Mouse (Mus musculus): ENCODE measurements at regions not wholly inside any gene's neighbourhood (a gene's known extent, or its start where the extent isn't known, plus 50 kb on each side); places are given as distances from the start of the nearest gene placed in this dataset.

DNA sequence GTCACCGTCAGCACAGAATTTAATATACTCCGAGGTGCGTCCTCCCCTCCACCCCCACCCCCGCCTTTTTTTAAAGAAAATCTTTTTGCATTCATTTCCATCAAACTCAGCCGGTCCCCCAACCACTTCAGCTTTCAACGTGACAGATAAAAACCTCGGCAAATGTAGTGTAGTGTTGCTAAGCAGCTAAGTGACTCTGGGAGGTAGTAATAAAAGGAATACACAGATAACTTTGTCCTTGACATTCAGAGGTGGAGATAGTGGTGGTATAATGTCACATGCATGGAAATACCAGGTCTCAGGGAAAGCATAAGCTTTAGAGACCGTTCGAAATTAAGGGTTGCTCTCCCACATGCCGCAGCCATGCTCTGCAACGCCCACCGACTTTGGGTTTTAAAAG, 320.7 kb downstream of the Pdcd6ip start:
- Histone ChIP-seq H3K9me3 (replicated peaks; ENCODE audit: control insufficient read depth, insufficient read depth, low read length, poor library complexity, severe bottlenecking) (no peaks in the 10 kb centered on the region), H3K9ac (ENCODE audit: low read depth, poor library complexity, severe bottlenecking) (no peak overlapping the region), H3K4me1 (ENCODE audit: control insufficient read depth, insufficient read depth, low read length) (peaks cover 2% of the 10 kb centered on the region), H3K36me3 (ENCODE audit: control insufficient read depth, insufficient read depth, low read length, poor library complexity, severe bottlenecking) (no peaks in the 10 kb centered on the region), H3K4me3 (ENCODE audit: low read depth, low read length) (no peak overlapping the region), H3K27me3 (ENCODE audit: control insufficient read depth, insufficient read depth, low read length, poor library complexity, severe bottlenecking) (no peaks in the 10 kb centered on the region), H3K27ac (ENCODE audit: insufficient read depth, low read length) (no peak overlapping the region)
- TF ChIP-seq POLR2A (IDR thresholded peaks at IDR 0.05; ENCODE audit: insufficient read depth, low read length), result no peak
- no peak for TF ChIP-seq CTCF (IDR thresholded peaks at IDR 0.05; ENCODE audit: low read depth, low read length)
- no peak for TF ChIP-seq EP300 (IDR thresholded peaks at IDR 0.05; ENCODE audit: insufficient read depth, low read depth, low read length)

DNA sequence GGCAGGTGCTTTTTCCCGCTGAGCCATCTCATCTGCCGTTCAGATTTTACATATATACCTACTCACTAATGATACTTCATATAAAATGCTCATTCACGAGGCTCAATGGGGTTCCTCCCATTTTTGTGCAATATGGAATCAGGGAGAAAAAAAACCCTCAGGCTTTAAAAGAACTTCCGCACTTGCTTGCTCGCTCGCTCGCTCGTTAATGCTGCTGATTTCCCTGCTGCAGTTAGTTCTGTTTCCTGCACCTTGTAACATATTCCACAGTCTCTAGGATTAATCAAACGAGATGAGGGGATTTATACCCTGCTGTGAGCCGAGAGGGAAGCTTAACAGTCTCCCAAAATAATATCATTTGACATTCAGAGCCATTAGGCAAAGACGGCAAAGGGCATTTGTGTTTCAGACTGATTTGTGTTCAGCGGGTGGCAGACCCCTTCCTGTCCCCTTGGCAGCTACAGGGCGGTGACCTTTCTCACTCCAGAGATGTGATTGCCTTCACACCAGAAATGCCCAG, 326.4 kb downstream of the Pdcd6ip start:
- H3K36me3 ChIP-seq (ENCODE audit: control insufficient read depth, insufficient read depth, low read length, poor library complexity, severe bottlenecking), result no peaks in the 10 kb centered on the region
- TF ChIP-seq POLR2A (IDR thresholded peaks at IDR 0.05; ENCODE audit: insufficient read depth, low read length) (no peak), EP300 (IDR thresholded peaks at IDR 0.05; ENCODE audit: insufficient read depth, low read depth, low read length) (no peak), CTCF (IDR thresholded peaks at IDR 0.05; ENCODE audit: low read depth, low read length) (no peak)
- no peak overlapping the region for H3K9ac ChIP-seq (ENCODE audit: low read depth, poor library complexity, severe bottlenecking)
- no peak overlapping the region for H3K27ac ChIP-seq (ENCODE audit: insufficient read depth, low read length)
- no peaks in the 10 kb centered on the region for H3K27me3 ChIP-seq (ENCODE audit: control insufficient read depth, insufficient read depth, low read length, poor library complexity, severe bottlenecking)
- H3K4me3 ChIP-seq (ENCODE audit: low read depth, low read length), result no peak overlapping the region
- H3K9me3 ChIP-seq (replicated peaks; ENCODE audit: control insufficient read depth, insufficient read depth, low read length, poor library complexity, severe bottlenecking), result no peaks in the 10 kb centered on the region
- H3K4me1 ChIP-seq (ENCODE audit: control insufficient read depth, insufficient read depth, low read length), result peaks cover 2% of the 10 kb centered on the region

DNA sequence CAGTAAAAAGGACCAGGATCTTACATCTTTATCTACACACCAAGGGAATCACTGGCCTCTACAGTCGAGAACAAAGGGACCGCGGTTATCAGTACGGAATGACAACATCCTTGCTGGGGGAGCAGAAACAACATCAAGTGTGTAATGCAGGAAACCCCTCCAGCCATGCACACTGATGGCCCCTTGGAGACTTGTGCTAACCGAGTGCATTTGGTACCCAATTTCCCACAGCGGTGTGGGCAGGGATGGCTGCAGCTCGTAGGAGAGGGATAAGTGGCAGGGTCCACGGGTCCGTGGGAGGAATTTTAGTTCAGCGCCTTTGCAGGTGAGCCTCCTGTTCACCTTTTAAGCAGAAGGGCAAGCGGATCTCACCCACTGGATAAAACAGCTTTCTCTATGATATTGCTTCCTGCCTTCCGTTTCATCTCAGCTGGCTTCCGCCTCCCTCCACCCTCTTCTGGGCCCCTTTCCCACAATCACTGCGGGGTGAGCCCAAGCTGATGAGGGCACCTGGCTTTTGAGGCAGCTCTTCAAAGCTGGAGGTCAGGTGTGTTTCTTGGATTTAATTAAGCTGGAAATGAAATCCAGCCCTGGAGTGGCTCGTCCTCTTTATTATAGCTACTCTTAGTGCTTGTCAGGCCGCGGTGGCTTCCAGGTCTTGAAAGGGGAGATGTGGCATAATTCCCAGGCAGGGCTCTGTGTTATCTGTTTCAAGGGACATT, 327.5 kb downstream of the Pdcd6ip start:
- no peak for TF ChIP-seq POLR2A (IDR thresholded peaks at IDR 0.05; ENCODE audit: insufficient read depth, low read length)
- no peak for TF ChIP-seq EP300 (IDR thresholded peaks at IDR 0.05; ENCODE audit: insufficient read depth, low read depth, low read length)
- no peak for TF ChIP-seq CTCF (IDR thresholded peaks at IDR 0.05; ENCODE audit: low read depth, low read length)
- peaks cover 1% of the 10 kb centered on the region for H3K4me1 ChIP-seq (ENCODE audit: control insufficient read depth, insufficient read depth, low read length)
- no peak overlapping the region for H3K4me3 ChIP-seq (ENCODE audit: low read depth, low read length)
- no peaks in the 10 kb centered on the region for H3K9me3 ChIP-seq (replicated peaks; ENCODE audit: control insufficient read depth, insufficient read depth, low read length, poor library complexity, severe bottlenecking)
- no peak overlapping the region for H3K27ac ChIP-seq (ENCODE audit: insufficient read depth, low read length)
- no peaks in the 10 kb centered on the region for H3K27me3 ChIP-seq (ENCODE audit: control insufficient read depth, insufficient read depth, low read length, poor library complexity, severe bottlenecking)
- H3K9ac ChIP-seq (ENCODE audit: low read depth, poor library complexity, severe bottlenecking), result no peak overlapping the region
- no peaks in the 10 kb centered on the region for H3K36me3 ChIP-seq (ENCODE audit: control insufficient read depth, insufficient read depth, low read length, poor library complexity, severe bottlenecking)

DNA sequence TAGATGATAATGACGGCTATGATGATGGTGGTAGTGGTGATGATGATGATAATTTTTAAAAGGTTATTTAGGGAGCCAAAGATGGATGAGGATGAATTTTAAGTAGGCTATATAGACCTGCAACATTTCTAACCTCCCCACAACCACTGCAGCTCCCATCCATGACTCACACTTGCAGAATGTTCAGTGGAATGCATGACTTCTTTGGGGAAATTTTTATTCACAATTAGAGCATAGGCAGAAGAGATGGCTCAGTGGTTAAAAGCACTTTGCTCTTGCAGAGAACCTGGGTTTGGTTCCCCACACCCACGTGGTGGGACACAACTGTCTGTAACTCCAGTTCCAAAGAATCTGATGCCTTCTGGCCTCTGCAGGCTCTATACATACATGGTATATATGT, 329.5 kb downstream of the Pdcd6ip start:
- H3K4me3 ChIP-seq (ENCODE audit: low read depth, low read length), result no peak overlapping the region
- H3K4me1 ChIP-seq (ENCODE audit: control insufficient read depth, insufficient read depth, low read length), result no peaks in the 10 kb centered on the region
- H3K9ac ChIP-seq (ENCODE audit: low read depth, poor library complexity, severe bottlenecking), result no peak overlapping the region
- H3K27ac ChIP-seq (ENCODE audit: insufficient read depth, low read length), result no peak overlapping the region
- TF ChIP-seq EP300 (IDR thresholded peaks at IDR 0.05; ENCODE audit: insufficient read depth, low read depth, low read length) (no peak), CTCF (IDR thresholded peaks at IDR 0.05; ENCODE audit: low read depth, low read length) (no peak), POLR2A (IDR thresholded peaks at IDR 0.05; ENCODE audit: insufficient read depth, low read length) (no peak)
- H3K36me3 ChIP-seq (ENCODE audit: control insufficient read depth, insufficient read depth, low read length, poor library complexity, severe bottlenecking), result no peaks in the 10 kb centered on the region
- no peaks in the 10 kb centered on the region for H3K27me3 ChIP-seq (ENCODE audit: control insufficient read depth, insufficient read depth, low read length, poor library complexity, severe bottlenecking)
- no peaks in the 10 kb centered on the region for H3K9me3 ChIP-seq (replicated peaks; ENCODE audit: control insufficient read depth, insufficient read depth, low read length, poor library complexity, severe bottlenecking)

DNA sequence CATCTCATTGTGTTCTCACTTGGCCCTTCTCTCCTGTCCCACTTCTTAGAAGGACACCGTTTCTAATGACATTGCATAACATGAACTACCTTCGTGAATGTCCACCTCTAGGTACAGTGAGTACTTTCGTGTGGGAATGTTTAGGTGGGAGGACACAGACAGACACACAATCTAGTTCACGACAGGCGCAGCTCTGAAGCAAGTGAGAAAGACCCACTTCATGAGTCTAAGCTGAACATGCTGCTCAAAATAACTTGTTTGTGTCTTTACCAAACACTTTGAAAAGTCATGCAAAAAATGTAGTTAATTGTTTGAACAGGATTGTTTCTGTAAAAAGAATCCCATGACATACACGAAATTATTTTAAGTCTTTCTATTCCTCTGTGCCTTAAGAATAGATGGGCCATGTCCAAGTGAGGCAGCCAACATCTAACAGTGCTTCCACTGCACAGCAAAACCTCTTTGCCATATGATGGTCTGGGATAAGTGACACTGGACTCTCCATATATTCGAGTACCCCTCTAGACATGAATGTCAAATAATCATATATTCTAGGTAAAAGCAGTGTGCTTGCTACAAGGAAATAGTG, 336.2 kb downstream of the Pdcd6ip start:
- H3K9me3 ChIP-seq (replicated peaks; ENCODE audit: control insufficient read depth, insufficient read depth, low read length, poor library complexity, severe bottlenecking), result no peaks in the 10 kb centered on the region
- H3K27me3 ChIP-seq (ENCODE audit: control insufficient read depth, insufficient read depth, low read length, poor library complexity, severe bottlenecking), result no peaks in the 10 kb centered on the region; the same call in 1 of the 2 replicates
- H3K4me1 ChIP-seq (ENCODE audit: control insufficient read depth, insufficient read depth, low read length), result no peaks in the 10 kb centered on the region
- H3K27ac ChIP-seq (ENCODE audit: insufficient read depth, low read length), result no peak overlapping the region
- H3K36me3 ChIP-seq (ENCODE audit: control insufficient read depth, insufficient read depth, low read length, poor library complexity, severe bottlenecking), result no peaks in the 10 kb centered on the region
- H3K4me3 ChIP-seq (ENCODE audit: low read depth, low read length), result no peak overlapping the region
- H3K9ac ChIP-seq (ENCODE audit: low read depth, poor library complexity, severe bottlenecking), result no peak overlapping the region
- TF ChIP-seq POLR2A (IDR thresholded peaks at IDR 0.05; ENCODE audit: insufficient read depth, low read length), result no peak
- TF ChIP-seq CTCF (IDR thresholded peaks at IDR 0.05; ENCODE audit: low read depth, low read length), result no peak
- no peak for TF ChIP-seq EP300 (IDR thresholded peaks at IDR 0.05; ENCODE audit: insufficient read depth, low read depth, low read length)

DNA sequence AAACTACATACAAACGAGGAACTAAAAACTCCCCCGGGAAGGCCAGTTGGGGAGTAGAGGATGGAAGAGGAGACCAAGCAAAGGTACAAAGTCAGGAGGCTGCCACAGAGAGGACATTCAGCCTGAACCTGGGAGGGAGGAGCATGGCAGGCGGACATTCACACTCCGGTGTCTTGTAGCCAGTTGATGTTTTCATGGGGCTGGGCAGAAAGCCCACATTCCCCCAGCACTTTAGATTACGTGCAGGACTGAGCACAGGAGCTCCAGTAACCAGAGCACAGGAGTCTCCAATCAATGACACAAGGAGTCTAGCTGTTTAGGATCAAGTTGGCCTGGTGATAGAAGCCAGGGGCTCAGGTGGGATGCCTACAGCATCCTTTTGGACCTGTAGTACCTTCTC, 360.1 kb downstream of the Pdcd6ip start:
- TF ChIP-seq CTCF (IDR thresholded peaks at IDR 0.05; ENCODE audit: low read depth, low read length) (no peak), EP300 (IDR thresholded peaks at IDR 0.05; ENCODE audit: insufficient read depth, low read depth, low read length) (no peak)
- Histone ChIP-seq H3K9ac (ENCODE audit: low read depth, poor library complexity, severe bottlenecking) (no peak overlapping the region), H3K4me3 (ENCODE audit: low read depth, low read length) (no peak overlapping the region)

More for the DNA sequence above, 360.1 kb downstream of the Pdcd6ip start:
- Histone ChIP-seq H3K4me1 (ENCODE audit: control insufficient read depth, insufficient read depth, low read length) (no peaks in the 10 kb centered on the region), H3K27me3 (ENCODE audit: control insufficient read depth, insufficient read depth, low read length, poor library complexity, severe bottlenecking) (no peaks in the 10 kb centered on the region), H3K9me3 (replicated peaks; ENCODE audit: control insufficient read depth, insufficient read depth, low read length, poor library complexity, severe bottlenecking) (no peaks in the 10 kb centered on the region), H3K36me3 (ENCODE audit: control insufficient read depth, insufficient read depth, low read length, poor library complexity, severe bottlenecking) (no peaks in the 10 kb centered on the region), H3K27ac (ENCODE audit: insufficient read depth, low read length) (no peak overlapping the region)

All from ES-Bruce4 (cell line).